Mouse (Mus musculus) brain, adult 2 months (tissue): ENCODE results near the gene Mif4gd.

Experiments used
- DNase-seq: peaks from one replicate; pipeline ENCODE4 v3.0.0; 2011; ENCODE audit warnings: low read depth, low spot score

Gene Mif4gd

GRCm38 (mm10) chr11:115579080-115579479 is 33.7 kb downstream of the Mif4gd start:
- DNase-seq, result no peak

DNA sequence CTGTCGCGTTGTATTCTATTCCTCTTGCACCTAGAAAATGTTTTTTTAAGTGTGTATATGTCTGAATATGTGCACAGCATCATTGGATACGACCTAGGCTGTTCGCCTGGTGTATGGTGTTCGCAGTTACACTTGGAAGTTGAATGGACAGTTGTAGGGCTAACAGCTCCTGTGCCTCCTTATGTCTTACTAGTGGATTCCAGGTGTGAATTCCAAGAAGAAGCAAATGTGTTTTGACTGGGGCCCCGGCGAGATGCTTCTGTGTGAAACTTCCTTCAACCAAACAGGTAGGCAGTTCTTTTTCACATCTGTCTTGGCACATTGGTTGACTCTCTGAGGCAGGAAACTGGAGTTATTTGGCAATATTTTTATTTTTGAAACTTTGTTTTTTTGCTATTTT is 47.8 kb downstream of the Mif4gd start:
- no peak for DNase-seq

- peak; percentile 97 for DNase-seq
Measured at GRCm38 (mm10) chr11:115564064-115564809, 48.5 kb downstream of the Mif4gd start, which contains the start of gene Nup85. Gene Nup85 (plus strand): TSS chr11:115564434.

- DNase-seq, result peak; percentile 38
Measured at GRCm38 (mm10) chr11:115563406-115563805, 49.4 kb downstream of the Mif4gd start.
